Mouse (Mus musculus): ENCODE measurements around the gene Kif22. TPM values are rescaled to one million over a fixed set of nuclear protein-coding genes. Genes with fewer than 3 reads are reported as not detected.
A peak's percentile ranks its signal among the peaks of the same experiment; 100 is the strongest.
"Not testable (repeated sequence)": the region's sequence is repeated elsewhere in the genome, so short reads cannot be mapped to it uniquely, and the experiment has no call there.

Kif22 gene
- polyA plus RNA-seq (2015; fragmentation: Nextera tagmentation; extraction: Ambion mirVana): 158 and 165 TPM in 2 replicates

DNA sequence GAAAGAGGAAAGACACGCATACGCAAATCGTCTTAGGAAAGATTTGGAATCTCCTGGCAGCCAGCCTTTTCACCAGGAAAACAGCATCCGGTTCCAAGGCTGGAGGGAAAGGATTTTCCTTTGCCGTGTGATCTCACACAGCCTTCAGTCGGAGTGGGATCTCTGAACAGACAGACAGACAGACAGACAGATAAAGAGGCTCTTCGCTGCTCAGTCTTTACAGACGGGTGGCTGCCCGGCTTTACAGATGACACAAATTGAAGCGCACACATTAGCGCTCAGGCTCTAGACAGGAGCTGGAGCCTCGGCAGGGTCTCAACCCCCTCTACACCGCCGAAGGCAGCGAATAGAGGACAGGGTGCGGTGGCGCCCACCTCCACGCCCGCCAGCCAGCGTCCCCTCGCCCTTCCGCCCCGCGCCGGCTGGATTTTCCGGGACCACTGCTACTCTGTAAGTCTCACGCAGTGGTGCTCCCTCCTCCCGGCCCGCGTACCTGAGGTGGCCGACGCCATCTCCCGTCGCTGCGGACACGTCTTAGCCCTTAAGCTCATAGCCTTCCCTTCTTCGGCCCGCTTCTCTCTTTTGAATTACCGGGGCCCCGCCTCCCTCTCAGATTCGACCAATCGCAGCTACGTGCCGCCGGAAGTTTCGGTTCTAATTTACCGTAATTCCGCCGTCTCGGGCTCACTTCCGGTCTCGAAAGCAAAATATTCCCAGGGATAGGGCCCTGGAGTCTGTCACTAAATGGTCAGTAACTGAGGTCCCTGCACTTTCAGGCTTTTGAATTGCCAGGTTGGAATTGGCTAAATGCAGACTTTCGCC is at the start of gene Kif22:
Kif22 (minus strand) TSS at position 621 of the 822 bp plus-strand sequence.
- peak within 1 kb of the TSS; percentile 78 for H3K9ac ChIP-seq
- no peaks in the 10 kb centered on the region for H3K9me3 ChIP-seq
- H3K27me3 ChIP-seq: no peaks in the 10 kb centered on the region
- WGBS: under 1% methylated on average over 53 of the region's 53 CpGs
- H3K4me3 ChIP-seq: peak within 1 kb of the TSS; percentile 68
- peaks cover 13% of the 10 kb centered on the region for H3K4me1 ChIP-seq
- H3K4me2 ChIP-seq: peak within 1 kb of the TSS; percentile 72
- peak within 1 kb of the TSS; percentile 75 for H3K27ac ChIP-seq
- H3K36me3 ChIP-seq: peaks cover 18% of the 10 kb centered on the region; the same call in 1 of the 2 replicates
- ATAC-seq (ENCODE audit: borderline replicate concordance, extremely low read depth, low FRiP score, low TSS enrichment): peak; percentile 88; the same call in 1 of the 2 replicates

DNA sequence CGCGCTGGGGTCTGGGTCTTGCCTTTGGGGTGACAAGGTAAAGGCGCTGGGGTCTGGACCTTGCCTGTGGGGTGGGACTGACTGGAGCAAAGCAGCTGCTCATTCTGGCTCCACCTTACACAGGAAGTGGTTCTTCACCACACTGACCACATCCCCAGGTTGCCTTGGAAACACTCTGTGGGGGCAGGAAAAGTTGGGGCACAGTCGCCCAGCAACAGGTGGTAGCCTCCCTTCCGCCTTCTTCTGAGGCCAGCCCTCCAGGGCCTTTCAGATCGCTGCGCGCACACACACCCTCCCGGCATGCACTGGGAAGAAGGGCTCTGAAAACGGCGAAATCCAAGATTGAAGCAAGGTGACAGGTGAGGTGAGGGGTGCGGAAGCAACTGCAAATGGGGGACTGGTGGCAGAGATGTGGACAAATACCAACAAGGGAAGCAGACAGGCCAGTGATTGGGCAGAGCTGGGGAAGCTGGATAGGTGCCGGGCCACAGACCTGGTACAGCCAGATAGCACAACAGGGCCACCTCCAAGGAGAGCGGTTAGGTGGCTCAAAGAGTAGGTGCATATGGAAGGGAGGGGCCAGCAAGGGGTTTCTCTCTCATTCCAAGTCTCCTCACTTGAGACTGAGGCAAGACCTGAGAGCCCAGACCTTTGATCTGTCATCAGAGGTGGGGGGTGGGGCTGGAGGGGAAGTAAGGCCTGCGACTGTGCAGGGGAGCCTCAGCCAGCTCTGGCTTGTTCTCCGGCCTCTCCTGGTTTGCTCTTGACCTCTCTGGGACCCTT is 49.0 kb upstream of the Kif22 start, which contains the start of gene AI467606:
AI467606 (plus strand) TSS at position 246 of the 783 bp plus-strand sequence.
- Histone ChIP-seq H3K36me3 (no peaks in the 10 kb centered on the region), H3K27me3 (no peaks in the 10 kb centered on the region), H3K4me2 (peak within 1 kb of the TSS; percentile 48), H3K4me1 (0 out of 2 replicates have a peak, but pooled peaks cover 12% of the 10 kb centered on the region), H3K9ac (0 out of 2 replicates have a peak within 1 kb of the TSS, but pooled peaks have one; percentile 14), H3K27ac (peak within 1 kb of the TSS; percentile 71), H3K4me3 (peak within 1 kb of the TSS; percentile 34), H3K9me3 (no peaks in the 10 kb centered on the region)
- 55% methylated on average over 16 of the region's 16 CpGs for WGBS
- peak; percentile 81 for ATAC-seq (ENCODE audit: borderline replicate concordance, extremely low read depth, low FRiP score, low TSS enrichment)

DNA sequence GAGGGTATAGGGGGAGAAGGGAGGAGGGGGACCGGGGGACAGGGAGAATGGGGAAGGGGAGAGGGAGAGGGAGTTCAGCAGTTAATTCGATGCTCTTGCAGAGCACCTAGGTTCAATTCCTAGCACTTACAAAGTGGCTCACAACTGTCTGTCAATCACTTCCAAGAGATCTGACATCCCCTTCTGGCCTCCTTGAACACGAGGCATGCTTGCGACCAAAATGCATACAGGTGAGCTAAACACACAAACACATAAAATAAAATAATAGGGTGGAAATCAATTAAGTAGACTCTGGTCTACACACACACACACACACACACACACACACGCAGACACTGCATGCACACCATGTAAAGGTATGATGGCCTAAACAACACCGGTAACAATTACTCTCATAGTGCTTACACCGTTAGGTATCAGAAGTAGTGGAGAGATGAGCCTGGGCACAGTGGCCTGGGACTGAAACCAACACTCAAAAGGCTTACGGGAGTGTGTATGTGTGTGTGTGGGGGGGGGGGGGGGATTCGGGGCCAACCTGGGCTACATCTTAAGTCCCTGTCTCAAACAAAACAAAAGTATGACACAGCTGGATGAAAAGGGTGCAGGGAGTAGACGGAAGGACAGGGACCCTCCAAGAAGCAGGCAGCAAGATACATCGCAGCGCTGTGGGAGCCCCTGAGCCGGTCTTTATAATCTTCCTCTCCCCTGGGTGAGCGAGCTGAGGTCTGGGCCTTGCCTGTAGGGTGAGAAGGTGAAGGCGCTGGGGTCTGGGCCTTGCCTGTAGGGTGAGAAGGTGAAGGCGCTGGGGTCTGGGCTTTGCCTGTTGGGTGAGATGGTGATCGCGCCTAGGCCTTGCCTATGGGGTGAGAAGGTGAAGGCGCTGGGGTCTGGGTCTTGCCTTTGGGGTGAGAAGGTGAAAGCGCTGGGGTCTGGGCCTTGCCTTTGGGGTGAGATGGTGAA is 48.2 kb upstream of the Kif22 start:
- Histone ChIP-seq H3K36me3 (no peaks in the 10 kb centered on the region), H3K9me3 (no peaks in the 10 kb centered on the region), H3K9ac (no peak overlapping the region), H3K4me2 (peak overlapping the region; percentile 48; the same call in 1 of the 2 replicates), H3K4me3 (no peak overlapping the region), H3K27ac (peak overlapping the region; percentile 71; the same call in 1 of the 2 replicates), H3K4me1 (0 out of 2 replicates have a peak, but pooled peaks cover 12% of the 10 kb centered on the region), H3K27me3 (no peaks in the 10 kb centered on the region)
- ATAC-seq (ENCODE audit: borderline replicate concordance, extremely low read depth, low FRiP score, low TSS enrichment): no peak
- 83% methylated on average over 20 of the region's 20 CpGs for WGBS

DNA sequence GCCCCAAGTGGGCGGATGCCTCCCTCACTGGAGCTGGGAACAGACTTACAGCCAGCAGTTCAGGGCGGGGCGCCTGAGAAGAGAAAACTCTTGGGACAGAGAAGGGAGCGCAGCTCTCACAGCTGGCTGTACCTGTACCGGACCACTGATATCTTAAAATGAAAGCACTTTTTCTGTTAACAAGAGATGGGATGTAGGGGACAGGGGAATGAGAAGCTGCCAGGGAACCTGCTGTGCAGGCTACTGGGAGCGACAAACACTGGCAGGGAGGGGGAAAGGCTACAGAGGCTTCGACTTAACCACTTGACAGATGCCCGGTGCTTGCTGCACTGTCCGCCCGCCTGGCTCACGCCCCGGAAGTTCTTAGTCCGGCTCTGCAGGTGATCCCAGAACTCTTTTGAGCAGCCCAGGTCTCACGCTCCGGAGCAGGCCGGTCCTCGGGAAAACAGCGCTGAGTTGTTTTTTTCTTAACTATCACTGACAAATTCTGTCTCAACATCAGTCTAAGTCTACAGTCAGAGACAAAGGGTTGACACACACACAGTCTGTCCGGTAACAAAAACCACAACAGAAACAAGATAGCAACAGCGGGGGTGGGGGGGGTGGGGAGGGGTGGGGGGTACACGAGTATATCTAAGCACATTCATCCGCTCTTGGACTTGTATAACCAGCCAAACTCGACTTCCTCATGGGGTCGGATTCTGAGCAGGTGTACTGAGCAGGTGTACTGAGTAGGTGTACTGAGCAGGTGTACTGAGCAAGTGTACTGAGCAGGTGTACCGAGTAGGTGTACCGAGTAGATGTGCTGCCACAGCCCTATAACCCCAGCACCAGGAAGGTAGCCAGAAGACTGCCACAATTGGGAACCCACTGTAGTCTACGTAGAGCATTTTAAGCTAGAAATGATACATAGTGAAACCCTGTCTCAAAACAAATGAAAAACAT is 46.9 kb upstream of the Kif22 start:
- Histone ChIP-seq H3K27ac (no peak overlapping the region), H3K4me3 (no peak overlapping the region), H3K9me3 (no peaks in the 10 kb centered on the region), H3K4me2 (peak overlapping the region; percentile 40), H3K4me1 (0 out of 2 replicates have a peak, but pooled peaks cover 12% of the 10 kb centered on the region), H3K36me3 (no peaks in the 10 kb centered on the region), H3K27me3 (no peaks in the 10 kb centered on the region), H3K9ac (0 out of 2 replicates have a peak overlapping the region, but pooled peaks have one; percentile 16)
- no peak for ATAC-seq (ENCODE audit: borderline replicate concordance, extremely low read depth, low FRiP score, low TSS enrichment)
- WGBS: 19% methylated on average over 27 of the region's 27 CpGs

- no peak for ATAC-seq (ENCODE audit: borderline replicate concordance, extremely low read depth, low FRiP score, low TSS enrichment)
- Histone ChIP-seq H3K4me2 (no peak overlapping the region), H3K4me3 (no peak overlapping the region), H3K4me1 (0 out of 2 replicates have a peak, but pooled peaks cover 12% of the 10 kb centered on the region), H3K27ac (no peak overlapping the region), H3K9me3 (no peaks in the 10 kb centered on the region), H3K27me3 (no peaks in the 10 kb centered on the region), H3K36me3 (no peaks in the 10 kb centered on the region), H3K9ac (no peak overlapping the region)
- WGBS: 85% methylated on average over 3 of the region's 3 CpGs
These were observed 45.8 kb upstream of the Kif22 start for GRCm38 (mm10) chr7:127088083-127088482.

GRCm38 (mm10) chr7:127087278-127088010 is 45.2 kb upstream of the Kif22 start, which contains the start of gene Zg16:
Gene Zg16, minus strand, starts transcription at chr7:127087328.
- 71% methylated on average over 6 of the region's 6 CpGs for WGBS

GRCm38 (mm10) chr7:127085751-127086150 is 43.5 kb upstream of the Kif22 start:
- not testable (repeated sequence) for H3K9ac ChIP-seq; H3K27ac ChIP-seq; H3K4me2 ChIP-seq; ATAC-seq (ENCODE audit: borderline replicate concordance, extremely low read depth, low FRiP score, low TSS enrichment); H3K4me1 ChIP-seq; H3K4me3 ChIP-seq; H3K9me3 ChIP-seq; H3K27me3 ChIP-seq; H3K36me3 ChIP-seq
- 34% methylated on average over 6 of the region's 6 CpGs for WGBS

More at GRCm38 (mm10) chr7:127087278-127088010, 45.2 kb upstream of the Kif22 start, which contains the start of gene Zg16:
- H3K4me3 ChIP-seq; H3K4me2 ChIP-seq; H3K36me3 ChIP-seq; H3K9me3 ChIP-seq; H3K27ac ChIP-seq; ATAC-seq (ENCODE audit: borderline replicate concordance, extremely low read depth, low FRiP score, low TSS enrichment); H3K27me3 ChIP-seq; H3K9ac ChIP-seq: not testable (repeated sequence)
- H3K4me1 ChIP-seq: 0 out of 2 replicates have a peak, but pooled peaks cover 10% of the 10 kb centered on the region

DNA sequence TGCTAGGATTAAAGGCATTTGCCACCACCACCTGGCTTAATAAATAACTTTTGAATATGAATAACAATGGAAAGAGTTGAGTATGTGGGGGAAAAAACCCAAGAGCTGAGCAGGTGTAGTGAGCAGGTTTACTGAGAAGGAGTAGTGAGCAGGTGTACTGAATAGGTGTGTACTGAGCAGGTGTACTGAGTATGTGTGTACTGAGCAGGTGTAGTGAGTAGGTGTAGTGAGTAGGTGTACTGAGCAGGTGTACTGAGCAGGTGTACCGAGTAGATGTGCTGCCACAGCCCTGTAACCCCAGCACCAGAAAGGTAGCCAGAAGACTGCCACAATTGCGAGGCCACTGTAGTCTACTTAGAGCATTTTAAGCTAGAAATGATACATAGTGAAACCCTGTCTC is 42.5 kb upstream of the Kif22 start:
- H3K4me2 ChIP-seq: no peak overlapping the region
- H3K9me3 ChIP-seq: no peaks in the 10 kb centered on the region
- H3K4me3 ChIP-seq: no peak overlapping the region
- H3K4me1 ChIP-seq: 0 out of 2 replicates have a peak, but pooled peaks cover 5% of the 10 kb centered on the region
- no peak overlapping the region for H3K27ac ChIP-seq
- WGBS: 71% methylated on average over 2 of the region's 2 CpGs
- no peak for ATAC-seq (ENCODE audit: borderline replicate concordance, extremely low read depth, low FRiP score, low TSS enrichment)
- no peaks in the 10 kb centered on the region for H3K36me3 ChIP-seq
- no peaks in the 10 kb centered on the region for H3K27me3 ChIP-seq
- no peak overlapping the region for H3K9ac ChIP-seq

DNA sequence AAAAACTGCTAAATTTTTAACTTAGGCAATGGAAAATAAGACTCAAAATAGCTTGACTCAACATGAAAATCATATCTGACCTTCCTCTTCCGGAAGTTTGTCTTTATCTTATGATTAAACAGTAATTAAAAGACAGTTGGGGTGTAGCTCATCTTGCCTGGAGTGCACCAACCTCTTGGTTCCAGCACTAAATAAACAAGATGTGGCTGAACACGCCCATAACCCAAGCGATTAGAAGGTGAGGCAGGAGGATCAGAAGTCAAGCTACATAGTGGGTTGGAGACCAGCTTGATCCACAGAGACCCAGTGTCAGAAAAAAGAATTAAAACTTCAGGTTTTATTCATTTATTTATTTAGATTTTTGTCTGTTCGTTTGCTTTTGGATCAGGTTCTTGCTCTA is 41.4 kb upstream of the Kif22 start:
- no peak for ATAC-seq (ENCODE audit: borderline replicate concordance, extremely low read depth, low FRiP score, low TSS enrichment)
- WGBS: 66% methylated on average over 4 of the region's 4 CpGs
- Histone ChIP-seq H3K36me3 (no peaks in the 10 kb centered on the region), H3K4me3 (no peak overlapping the region), H3K4me2 (no peak overlapping the region), H3K9me3 (no peaks in the 10 kb centered on the region), H3K9ac (no peak overlapping the region), H3K27me3 (no peaks in the 10 kb centered on the region), H3K4me1 (no peaks in the 10 kb centered on the region), H3K27ac (no peak overlapping the region)

Data from lung, embryonic 15.5 days (tissue).